Mouse (Mus musculus): ENCODE data around the gene Psma3.
A peak's percentile ranks its signal among the peaks of the same experiment; 100 is the strongest.
"Not testable (repeated sequence)": the region's sequence is repeated elsewhere in the genome, so short reads cannot be mapped to it uniquely, and the experiment has no call there.

Gene Psma3

DNA sequence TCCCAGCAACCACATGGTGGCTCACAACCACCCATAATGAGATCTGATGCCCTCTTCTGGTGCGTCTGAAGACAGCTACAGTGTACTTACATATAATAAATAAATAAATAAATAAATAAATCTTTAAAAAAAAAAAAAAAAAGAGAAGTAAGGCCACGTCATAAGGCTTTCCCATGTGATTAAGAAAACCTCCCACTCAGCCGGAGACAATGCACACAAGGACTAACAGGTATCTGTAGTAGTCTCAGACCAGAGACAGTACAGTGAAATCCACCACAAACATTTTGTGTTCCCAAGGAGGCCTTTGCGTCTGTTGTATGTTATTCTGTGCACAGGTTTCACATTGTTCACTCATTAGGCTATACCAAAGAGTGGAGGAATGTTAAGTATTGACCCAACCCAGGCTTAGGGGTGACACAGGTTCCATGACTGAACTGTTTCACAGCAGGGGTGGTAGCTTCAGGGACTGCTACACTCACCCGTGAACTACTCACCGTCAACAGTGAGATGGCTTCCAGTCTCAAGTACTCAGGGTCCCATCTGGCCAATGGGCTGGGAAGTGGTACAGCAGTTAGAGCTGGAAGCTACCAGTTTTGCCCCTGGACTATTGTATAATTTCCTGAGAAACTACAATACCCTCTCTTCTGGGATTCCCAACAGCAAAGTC is 29.5 kb downstream of the Psma3 start:
- DNase-seq = no peak

DNA sequence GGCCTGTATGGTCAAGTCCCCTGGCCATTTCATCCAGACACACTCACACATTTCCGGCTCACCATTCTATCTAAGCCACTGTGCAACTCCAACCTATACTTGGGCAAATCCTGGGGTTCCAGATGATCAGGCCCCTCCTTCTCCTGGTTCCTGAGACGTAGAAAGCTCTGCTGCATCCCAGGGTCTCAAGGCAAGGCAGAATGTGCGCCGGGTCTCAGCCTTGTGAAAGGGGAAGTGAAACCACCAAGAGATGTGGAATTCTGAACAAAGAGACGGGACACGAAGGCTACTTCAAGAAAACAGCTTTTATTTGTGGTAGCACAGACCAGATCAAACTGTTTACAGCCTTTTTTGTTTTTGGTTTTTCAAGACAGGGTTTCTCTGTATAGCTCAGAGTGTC is 31.7 kb downstream of the Psma3 start:
- DNase-seq = no peak

DNA sequence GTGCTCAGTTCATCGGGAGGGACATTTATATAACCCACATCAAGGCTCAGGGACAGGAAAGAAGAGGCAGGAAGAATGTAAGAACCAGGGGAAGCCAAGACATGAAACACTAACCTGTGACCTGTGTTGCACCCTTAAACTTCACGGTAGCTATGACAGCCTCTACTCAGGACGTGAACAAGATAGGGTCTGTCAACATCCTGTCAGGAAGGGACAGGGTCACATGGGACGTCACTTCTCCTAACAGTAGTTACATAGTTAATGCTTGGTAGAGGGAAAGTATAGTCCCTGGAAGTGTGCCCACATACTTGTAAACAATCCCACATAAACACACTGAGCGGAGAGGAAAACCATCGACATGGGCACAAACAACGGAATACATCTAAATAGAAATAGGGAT is 32.5 kb downstream of the Psma3 start:
- no peak for DNase-seq

DNA sequence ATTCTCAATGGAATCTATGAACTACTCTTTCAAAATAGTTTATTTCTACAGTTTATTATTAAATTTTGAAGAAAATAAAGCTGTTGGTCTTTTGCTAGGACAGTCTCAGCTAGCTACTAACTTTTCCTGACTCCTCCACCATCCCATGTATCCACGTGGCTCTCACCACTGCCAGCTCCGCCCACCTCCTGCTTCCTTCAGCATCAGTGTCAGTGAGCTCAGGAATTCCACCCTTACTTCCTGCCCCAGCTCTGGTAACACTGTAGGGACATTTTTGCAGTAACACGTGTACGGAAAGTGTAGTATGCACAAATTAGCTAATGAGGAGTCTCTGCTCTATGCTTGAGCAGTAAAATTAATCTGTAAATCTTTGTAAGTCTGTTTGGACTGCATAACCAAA is 35.3 kb downstream of the Psma3 start:
- DNase-seq = no peak

DNA sequence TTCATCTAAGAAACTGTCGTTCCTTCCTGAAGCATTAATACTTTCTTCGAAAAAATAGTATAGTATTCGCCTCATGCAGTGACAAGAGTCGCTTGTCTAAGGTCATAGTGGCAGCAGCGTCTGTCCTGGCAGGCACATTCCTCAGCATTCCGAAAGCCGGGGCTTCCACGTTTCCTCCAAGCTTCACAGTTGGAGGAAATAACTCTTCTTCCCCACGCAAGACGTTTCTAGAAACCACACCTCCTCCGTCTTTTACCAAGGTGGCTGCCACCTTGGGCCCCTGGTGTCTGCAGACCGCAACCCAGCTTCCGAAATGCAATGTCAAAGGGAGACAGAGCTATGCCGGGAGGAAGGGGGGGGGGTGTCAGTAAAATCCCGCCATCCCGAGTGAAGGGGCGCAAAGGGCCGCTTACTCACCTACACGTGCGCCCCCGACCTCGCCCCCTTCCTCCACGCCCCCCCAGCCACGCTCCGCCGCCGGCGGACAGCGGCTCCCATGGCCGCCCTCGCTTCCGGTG is 40.5 kb downstream of the Psma3 start:
- DNase-seq = no peak

DNA sequence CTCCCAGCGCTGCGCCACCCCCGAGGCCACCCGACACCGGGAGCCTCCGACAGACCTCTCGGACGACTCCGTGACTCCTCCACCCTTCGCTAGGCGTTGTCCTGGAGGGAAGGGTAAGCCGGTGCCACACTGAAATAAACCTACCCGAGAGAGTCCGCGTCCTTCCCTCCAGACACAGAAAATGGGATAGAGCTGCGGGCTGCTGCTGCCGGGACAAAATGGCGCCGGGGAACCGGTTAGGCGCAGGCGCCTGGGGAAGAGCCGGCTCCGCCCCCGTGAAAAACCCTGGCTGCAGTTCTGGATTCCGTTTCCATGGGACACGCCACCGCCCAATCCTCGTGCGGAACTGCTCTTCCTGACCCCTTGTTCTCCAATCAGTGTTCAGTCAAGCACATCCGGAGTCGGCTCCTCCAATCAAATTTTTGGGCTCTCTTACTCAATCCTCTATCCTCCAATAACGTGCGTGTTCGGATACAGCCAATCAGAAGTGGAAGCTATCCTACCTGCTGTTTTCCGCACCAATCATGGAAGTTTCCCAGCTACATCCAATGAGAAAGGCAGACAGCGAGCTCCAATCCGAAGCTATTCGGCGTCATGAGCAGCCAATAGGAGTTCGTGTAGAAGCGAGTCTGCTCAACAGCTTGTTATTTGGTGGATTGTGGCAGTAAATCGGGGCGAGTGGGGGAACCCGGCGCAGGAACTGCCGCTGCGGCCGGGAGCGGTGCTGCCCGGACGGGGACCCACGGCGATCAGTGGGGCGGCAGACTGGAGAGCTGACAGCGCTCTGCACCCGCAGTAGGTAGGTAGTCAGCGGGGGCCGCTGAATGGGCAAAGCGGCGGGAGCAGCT is 41.2 kb downstream of the Psma3 start, which contains the start of gene Arid4a:
Gene Arid4a, plus strand, starts transcription at position 628 of the 848 bp plus-strand sequence.
- DNase-seq = peak; percentile 96

DNA sequence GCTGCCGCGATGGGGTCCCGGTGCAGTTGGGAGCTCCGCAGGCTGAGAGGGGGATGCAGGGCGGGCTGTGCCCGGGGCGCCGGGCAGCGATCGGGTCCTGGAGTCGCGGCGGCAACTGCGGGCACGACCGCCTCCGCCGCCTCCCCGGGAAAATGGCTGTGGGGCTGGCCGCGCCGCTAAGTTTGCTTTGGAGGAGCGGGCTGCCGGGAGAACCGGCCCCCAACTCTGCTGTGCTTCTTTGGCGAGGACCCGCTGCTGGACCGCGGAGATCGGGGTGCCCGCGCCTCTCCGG is 41.7 kb downstream of the Psma3 start:
- no peak for DNase-seq

DNA sequence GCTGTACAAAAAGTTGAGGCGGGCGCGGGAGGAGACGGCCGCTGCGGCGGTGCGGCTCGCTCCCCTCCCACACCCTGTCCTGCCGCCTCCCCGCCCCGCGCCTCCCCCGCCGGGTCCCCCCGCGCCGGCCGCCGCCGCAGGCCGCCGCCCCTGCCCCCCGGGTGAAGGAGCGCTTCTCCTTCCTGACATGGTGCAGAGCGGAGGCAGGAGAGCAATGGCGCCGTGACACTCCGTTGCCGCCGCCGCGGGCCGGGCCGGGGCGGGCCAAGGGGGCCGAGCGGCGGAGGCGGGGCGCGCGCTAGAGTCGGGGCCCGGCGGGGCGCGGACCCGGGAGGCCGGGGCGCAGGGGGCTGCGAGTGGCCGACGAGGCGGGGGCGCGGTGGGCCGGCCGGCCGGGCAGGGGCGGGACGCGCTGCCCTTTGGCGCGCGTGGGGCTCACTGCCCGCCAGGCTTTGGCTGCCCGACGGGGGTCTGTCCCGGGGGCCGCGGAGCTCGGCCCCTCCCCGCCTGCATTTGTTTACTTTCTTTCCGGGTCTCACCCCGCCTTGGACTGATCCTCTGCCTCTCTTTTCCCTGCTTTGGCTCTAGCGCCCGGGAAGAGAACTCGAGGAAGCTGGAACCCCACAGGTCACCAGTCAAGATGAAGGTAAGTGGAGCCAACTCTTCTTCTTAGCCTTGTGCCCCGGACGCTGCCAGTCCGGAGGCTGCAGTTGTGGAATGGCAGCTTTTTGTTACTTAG is 42.3 kb downstream of the Psma3 start:
- peak; percentile 43 for DNase-seq

DNA sequence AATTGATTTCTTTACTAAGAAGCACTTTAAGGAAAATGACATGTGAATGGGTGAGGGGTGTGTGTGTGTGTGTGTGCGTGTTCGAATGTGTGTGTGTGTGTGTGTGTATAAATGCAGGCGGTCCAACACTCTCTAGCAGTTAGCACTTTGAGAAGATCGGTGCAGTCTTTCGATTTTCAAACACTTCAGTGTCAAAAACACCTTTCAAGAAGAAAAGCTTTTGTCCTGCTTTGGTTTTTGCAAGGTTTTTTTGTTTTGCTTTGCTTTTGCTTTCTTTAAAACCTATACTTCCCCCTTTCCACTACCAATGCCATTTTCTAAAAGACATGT is 42.8 kb downstream of the Psma3 start:
- DNase-seq = no peak

DNA sequence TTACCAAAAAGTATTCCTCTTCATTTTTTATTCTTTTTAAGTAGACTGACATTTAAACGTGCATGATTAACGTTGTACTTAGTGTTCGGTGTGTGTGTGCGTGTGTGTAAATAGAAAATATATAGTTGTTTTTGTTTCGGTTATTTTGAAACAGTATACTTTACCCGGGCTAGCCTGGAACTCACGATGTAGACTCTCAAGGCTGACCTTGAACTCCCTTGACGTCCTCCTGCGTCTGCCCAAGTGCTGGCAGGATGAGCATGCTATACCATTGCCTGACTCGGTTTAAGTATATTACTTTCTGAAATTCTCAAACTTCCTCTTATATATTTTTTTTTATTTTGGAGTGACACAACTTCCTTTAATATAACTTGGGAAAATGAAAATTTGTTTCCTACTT is 43.4 kb downstream of the Psma3 start:
- no peak for DNase-seq

DNA sequence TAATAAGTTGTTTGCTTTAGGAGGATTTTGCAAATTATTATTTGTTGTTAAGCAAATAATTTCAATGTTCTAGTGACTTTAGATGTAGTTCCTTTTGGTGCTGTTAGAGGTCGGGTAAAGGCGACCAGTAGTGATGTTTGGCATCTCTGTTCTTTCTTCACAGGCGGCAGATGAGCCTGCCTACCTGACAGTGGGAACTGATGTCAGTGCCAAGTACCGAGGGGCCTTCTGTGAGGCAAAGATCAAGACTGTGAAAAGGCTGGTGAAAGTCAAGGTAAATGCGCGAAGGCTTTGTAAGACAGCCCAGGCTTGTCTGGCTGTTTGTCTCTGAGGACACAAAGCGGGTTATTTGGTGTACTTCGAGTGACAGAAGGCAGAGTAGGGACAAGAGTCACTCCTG is 44.8 kb downstream of the Psma3 start:
- no peak for DNase-seq

DNA sequence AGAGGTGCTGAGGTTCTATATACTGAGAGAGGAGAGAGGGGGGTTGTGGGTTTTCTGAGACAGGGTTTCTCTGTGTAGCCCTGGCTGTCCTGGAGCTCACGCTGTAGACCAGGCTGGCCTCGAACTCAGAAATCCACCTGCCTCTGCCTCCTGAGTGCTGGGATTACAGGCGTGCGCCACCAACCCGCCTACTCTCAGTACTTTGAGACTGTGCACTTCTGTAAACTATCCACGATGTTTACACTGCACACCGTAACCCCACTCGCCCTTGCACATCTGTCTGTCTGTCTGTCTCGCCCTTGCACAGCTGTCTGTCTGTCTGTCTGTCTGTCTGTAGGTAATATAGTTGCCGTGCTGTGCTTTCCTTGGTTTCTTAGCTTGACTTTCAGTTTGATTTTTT is 50.0 kb downstream of the Psma3 start:
- no peak for DNase-seq

DNA sequence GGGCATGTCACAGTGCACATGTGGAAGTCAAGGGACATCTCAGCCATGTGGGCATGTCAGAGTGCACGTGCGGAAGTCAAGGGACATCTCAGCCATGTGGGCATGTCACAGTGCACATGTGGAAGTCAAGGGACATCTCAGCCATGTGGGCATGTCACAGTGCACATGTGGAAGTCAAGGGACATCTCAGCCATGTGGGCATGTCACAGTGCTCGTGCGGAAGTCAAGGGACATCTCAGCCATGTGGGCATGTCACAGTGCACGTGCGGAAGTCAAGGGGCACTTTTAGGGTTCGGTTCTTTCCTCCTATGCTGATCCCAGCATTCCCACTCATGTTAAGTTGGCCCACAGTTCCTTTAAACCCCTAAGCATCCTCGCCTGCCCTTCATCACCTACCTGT is 53.8 kb downstream of the Psma3 start:
- not testable (repeated sequence) for DNase-seq

DNA sequence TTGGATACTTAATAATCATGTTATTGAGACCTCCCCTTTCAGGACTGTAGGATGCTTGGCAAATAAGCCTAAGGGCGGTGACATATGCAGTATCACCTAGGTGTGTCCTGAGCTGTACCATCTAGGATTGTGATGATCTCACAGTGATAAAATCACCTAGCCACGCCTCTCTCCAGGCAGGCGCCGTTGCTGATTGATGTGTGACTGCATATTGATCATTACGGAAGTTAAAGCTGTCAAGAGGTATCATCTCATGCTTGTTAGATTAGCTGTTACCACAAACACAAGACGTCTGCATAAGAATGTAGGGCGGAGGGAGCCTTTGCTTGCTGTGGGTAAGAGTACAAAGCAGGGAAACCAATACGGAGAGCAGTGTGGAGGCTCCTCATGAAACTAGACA is 55.8 kb downstream of the Psma3 start:
- DNase-seq = no peak

DNA sequence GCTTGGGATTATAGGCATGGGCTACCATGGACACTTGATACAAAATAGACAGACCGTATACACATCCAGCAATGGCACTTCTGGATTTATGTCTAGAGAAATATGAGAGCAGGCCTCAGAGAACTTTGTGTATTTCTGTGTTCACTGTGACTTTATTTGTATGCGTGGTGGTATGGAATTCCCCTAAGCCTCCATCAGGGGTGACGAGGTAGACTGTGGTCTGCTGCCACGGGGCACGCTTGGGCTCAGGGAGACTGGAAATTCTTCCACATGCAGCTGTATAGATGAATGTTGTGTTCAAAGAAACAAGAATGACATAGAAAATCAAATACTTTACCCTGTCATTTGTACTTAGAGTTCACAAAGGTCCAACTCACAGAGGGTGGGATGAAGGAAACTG is 56.3 kb downstream of the Psma3 start:
- no peak for DNase-seq

DNA sequence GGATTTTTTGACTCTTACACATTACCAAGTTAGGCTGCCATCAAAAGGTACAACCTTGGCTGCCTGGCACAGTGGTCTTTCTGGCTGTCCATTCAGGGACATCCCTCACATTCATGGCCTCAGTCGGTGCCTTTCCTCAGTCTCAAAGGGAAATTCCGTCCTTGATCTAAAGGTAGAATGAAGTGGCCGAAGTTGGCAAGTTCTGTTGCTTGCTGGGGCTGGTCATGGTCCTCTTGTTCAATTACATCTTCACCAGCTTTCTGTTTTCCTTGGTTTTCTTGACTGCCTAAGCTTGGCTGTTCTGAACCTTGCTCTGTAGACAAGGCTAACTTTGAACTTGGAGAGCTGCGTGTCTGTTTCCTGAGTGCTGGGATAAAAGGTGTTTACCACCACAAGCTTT is 61.4 kb downstream of the Psma3 start:
- DNase-seq = no peak

DNA sequence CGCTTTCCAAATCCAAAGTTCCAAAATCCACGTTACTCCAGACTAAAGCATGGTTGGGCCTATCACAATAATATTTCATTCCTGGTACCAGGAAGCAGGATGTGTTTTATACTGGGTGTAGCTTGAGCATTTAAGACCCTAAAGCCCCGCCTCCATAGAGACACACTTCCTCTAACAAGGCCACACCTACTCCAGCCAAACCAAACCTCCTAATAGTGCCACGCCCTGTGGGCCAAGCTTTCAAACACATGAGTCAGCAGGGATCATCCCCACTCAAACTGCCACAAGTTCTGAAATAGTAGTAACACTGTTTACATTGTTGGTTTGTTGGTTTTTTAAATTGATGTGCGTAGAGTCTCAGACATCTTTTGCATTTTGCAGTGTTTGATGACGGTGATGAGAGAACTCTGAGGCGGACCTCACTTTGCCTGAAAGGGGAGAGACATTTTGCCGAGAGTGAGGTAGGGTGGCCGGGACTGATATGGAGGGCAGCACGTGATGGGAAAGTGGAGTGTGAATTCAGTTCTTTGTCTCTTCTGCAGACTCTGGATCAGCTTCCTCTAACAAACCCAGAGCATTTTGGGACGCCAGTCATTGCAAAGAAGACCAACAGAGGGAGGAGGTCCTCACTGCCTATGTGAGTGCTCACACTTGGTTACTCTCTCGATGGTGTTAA is 62.4 kb downstream of the Psma3 start:
- no peak for DNase-seq

DNA sequence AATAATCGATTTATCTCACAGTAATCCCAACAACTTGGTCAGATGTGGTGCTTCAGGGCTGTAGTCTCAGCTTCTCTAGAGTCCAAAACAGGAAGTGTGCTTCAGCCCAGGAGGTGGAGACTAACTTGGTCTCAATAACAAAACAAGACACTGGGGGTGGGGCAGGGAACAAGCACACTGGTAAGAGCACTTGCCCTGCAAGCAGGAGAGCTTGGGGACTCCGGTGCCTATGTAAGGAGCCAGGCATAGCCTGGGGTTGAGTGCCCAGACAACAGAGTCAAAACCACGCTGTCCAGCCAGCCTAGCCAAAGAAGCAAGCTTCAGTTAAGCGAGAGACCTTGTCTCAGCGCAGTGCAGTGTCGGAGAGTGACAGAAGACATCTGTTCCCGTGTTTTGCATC is 66.0 kb downstream of the Psma3 start:
- no peak for DNase-seq

DNA sequence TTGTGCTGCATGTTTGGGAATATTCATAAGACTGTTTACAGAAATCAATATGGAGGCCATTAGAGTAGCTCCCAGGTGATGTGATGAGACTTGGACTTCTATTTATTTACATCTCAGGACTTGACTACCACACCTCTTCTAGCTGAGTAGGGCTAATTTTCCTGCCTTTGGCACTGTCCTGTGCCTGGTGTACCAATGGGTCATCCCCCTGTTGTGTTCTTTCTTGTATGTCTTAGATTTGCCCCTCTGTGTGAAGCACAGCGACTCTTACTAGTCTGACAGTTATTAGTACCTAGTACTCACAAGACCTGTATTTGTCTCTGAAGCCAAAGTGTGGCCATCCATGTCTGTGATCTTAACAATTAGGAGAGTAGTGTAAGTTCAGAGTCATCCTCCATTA is 68.0 kb downstream of the Psma3 start:
- DNase-seq = no peak

DNA sequence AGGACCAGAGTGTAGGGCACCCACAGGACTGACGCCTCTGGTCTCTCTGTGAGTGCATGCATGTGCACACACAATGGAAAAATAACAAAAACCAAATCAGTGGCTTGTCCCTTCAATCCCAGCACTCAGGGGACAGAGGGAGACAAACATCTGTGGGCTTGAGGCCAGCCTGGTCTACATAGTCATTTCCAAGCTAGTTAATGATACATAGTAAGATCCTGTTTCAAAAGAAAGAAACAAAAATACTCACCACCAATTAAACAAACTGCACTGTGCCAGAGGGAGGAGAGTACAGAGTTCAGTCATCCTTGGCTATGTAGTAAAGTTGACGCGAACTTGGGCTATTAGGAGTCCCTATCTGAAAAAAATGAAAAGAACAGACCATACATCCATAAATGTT is 69.2 kb downstream of the Psma3 start:
- DNase-seq = no peak

DNA sequence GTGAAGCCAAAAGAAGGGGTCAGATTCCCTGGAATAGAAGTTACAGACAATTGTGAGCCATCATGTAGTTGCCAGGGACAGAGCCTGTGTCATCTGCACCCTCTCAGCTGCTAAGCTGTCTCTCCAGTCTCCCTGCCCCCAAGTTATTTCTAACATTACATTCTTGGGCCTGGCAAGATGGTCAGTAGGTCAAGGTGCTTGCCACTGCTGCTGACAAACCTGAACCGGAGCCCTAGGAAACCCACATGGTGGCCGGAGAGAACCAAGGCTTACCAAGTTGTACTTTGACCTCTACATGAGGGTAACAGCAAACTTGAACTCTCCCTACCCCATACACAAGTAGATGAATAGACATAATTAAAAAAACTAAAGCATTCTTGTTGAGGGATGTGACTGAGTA is 70.1 kb downstream of the Psma3 start:
- DNase-seq = no peak

Data from cerebellum, adult 8-10 months (tissue).